Mouse (Mus musculus) CD4-positive naive resting alpha-beta T cell, adult 76 days (primary cell): ENCODE results near the gene Slamf6. TPM values are rescaled to one million over a fixed set of nuclear protein-coding genes. Genes with fewer than 3 reads are reported as not detected.

ENCODE experiments used
- total RNA-seq: library from RNA; stranded (reverse); gene quantifications from one replicate; pipeline ENCODE4 v1.2.4, GENCODE M21; 2023

Slamf6 gene
- total RNA-seq, result 101 TPM

DNA sequence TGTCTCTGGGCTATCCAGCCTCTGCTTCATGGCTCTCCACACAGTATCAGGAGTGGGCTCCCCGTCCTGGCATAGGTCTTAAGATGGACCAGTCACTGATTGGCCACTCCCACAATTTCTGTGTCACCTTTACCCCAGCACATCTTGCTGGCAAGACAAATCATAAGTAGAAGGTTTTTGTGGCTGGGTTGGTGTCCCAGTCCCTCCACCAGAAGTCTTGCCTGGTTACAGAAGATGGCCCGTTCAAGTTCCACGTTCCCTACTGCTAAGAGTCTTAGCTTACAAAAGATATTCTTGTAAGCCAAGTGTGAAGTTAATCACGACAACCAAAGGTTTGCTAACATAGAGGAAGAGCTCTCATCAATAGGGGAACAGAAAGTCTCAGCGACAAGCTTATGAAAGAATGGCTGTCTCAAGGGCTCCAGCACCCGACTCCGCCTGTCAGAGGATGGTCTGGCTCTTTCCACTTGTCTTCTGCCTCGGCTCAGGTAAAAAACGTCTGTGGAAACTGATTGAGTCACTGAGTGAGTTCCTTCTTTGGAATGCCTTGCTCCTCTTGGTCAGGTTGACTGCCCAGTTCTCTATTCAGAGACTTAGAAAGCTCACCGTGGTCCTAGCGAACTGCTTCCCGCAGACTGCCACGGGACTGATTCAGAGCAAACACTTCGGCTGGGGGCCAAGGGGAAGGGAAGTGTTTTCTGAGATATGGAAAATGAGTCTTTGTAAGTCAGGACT lies at the start of gene Slamf6:
TSS of gene Slamf6 (plus strand) at position 211 of the 735 bp plus-strand sequence.

DNA sequence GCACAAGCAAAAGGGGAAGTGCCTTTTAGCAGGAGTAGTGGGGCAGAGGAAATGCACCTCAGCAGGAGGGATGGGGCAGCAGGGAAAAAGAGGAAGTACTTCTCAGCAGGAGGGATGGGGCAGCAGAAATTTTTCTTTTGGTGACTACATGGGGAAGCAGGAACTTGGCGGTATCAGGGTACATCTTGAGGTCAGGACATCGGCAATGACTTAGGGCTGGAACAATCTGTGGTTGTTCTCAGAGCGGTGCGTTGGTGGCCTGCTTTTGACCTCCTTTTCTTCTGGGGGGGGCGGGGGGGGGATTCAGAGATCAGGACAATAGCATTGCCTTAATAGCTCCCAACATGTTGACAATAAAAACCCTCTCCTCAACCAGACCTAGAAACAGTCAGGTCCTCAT lies 22.0 kb upstream of the Slamf6 start, which contains the start of gene Gm10521:
TSS of gene Gm10521 (plus strand) at position 301 of the 400 bp plus-strand sequence.

Other genes with a start within 250 kb of the Slamf6 start
- 70.4 TPM for gene Cd48, start 235.5 kb upstream of the Slamf6 start, total RNA-seq
- gene Slamf1, start 150.4 kb upstream of the Slamf6 start, total RNA-seq, result 29.2 TPM
- 110 TPM for gene Cd84, start 77.8 kb upstream of the Slamf6 start, total RNA-seq
- 22.8 TPM for gene Gm10521, start 21.9 kb upstream of the Slamf6 start, total RNA-seq
- 1.4 TPM for gene Vangl2, start 110.9 kb downstream of the Slamf6 start, total RNA-seq
- not detected for gene Nhlh1, start 140.1 kb downstream of the Slamf6 start, total RNA-seq
- gene Copa, start 165.0 kb downstream of the Slamf6 start, total RNA-seq, result 158 TPM
- gene Ncstn, start 165.3 kb downstream of the Slamf6 start, total RNA-seq, result 88.7 TPM
- gene Pex19, start 209.2 kb downstream of the Slamf6 start, total RNA-seq, result 59.1 TPM
- 108 TPM for gene Dcaf8, start 230.6 kb downstream of the Slamf6 start, total RNA-seq